8 mouse cellular contexts compared by ENCODE assay signal in genomic region chr5:137787151-137787928, GRCm38 (mm10). TPM values are rescaled to one million over a fixed set of nuclear protein-coding genes. Genes with fewer than 3 reads are reported as not detected.
A peak's percentile ranks its signal among the peaks of the same experiment; 100 is the strongest.
DNase-seq lines count a peak whose midpoint lies in the region; ATAC-seq lines count a peak whose summit lies in the region.

Gene Mepce (minus strand): TSS chr5:137787655.
Gene Zcwpw1 (plus strand): TSS chr5:137787798.

- H3K27ac ChIP-seq in heart, embryonic 13.5 days (replicated peaks), result peak within 1 kb of the TSS; percentile 98
- peak within 1 kb of the TSS; percentile 99 for H3K27ac ChIP-seq in liver, embryonic 12.5 days
- H3K27ac ChIP-seq in stomach, embryonic 15.5 days, result peak within 1 kb of the TSS; percentile 100

- peak within 1 kb of the TSS; percentile 98 for H3K9ac ChIP-seq in heart, embryonic 13.5 days
- peak within 1 kb of the TSS; percentile 91 for H3K9ac ChIP-seq in liver, embryonic 12.5 days
- peak within 1 kb of the TSS; percentile 95 for H3K9ac ChIP-seq in stomach, embryonic 15.5 days

- H3K4me2 ChIP-seq in heart, embryonic 13.5 days, result peak within 1 kb of the TSS; percentile 97
- peak within 1 kb of the TSS; percentile 98 for H3K4me2 ChIP-seq in liver, embryonic 12.5 days
- H3K4me2 ChIP-seq in stomach, embryonic 15.5 days, result peak within 1 kb of the TSS; percentile 89

- peaks cover 36% of the 10 kb centered on the region for H3K4me1 ChIP-seq in heart, embryonic 13.5 days
- peaks cover 39% of the 10 kb centered on the region for H3K4me1 ChIP-seq in liver, embryonic 12.5 days
- peaks cover 28% of the 10 kb centered on the region for H3K4me1 ChIP-seq in stomach, embryonic 15.5 days

- peak; percentile 98 for DNase-seq in CD4-positive helper T cell, adult 2 months (ENCODE audit: low read depth, low spot score)
- peak; percentile 90 for DNase-seq in brain, embryonic 18.5 days (ENCODE audit: low read depth, low spot score)
- DNase-seq in kidney, postnatal 10 days, result peak; percentile 96
- DNase-seq in natural killer cell, adult 2 months (ENCODE audit: low spot score in 2 of 2), result peak; percentile 91 to 94

- no peaks in the 10 kb centered on the region for H3K9me3 ChIP-seq in heart, embryonic 13.5 days
- no peaks in the 10 kb centered on the region for H3K9me3 ChIP-seq in liver, embryonic 12.5 days (replicated peaks)
- H3K9me3 ChIP-seq in stomach, embryonic 15.5 days, result no peaks in the 10 kb centered on the region

- no peaks in the 10 kb centered on the region for H3K27me3 ChIP-seq in heart, embryonic 13.5 days (replicated peaks)
- H3K27me3 ChIP-seq in liver, embryonic 12.5 days (replicated peaks), result peaks cover 4% of the 10 kb centered on the region; the same call in 1 of the 2 replicates
- no peaks in the 10 kb centered on the region for H3K27me3 ChIP-seq in stomach, embryonic 15.5 days (replicated peaks)

- ATAC-seq in erythroid progenitor cell, adult 5-6 weeks (replicated peaks; ENCODE audit: low FRiP score, poor library complexity, severe bottlenecking), result peak; percentile 64
- ATAC-seq in heart, embryonic 13.5 days (ENCODE audit: extremely low read depth, insufficient number of reproducible peaks, low FRiP score, low TSS enrichment), result peak; percentile 20; the same call in 1 of the 2 replicates
- ATAC-seq in liver, embryonic 12.5 days, result peak; percentile 74
- ATAC-seq in stomach, embryonic 15.5 days (ENCODE audit: insufficient read depth, low FRiP score, low read depth), result peak; percentile 51

- peak within 1 kb of the TSS; percentile 90 for H3K4me3 ChIP-seq in heart, embryonic 13.5 days
- H3K4me3 ChIP-seq in liver, embryonic 12.5 days, result peak within 1 kb of the TSS; percentile 76
- peak within 1 kb of the TSS; percentile 93 for H3K4me3 ChIP-seq in stomach, embryonic 15.5 days (replicated peaks)

- WGBS in heart, embryonic 13.5 days, result under 1% methylated on average over 48 of the region's 48 CpGs
- 1% methylated on average over 48 of the region's 48 CpGs for WGBS in liver, embryonic 12.5 days (ENCODE audit: insufficient replicate concordance)
- WGBS in stomach, embryonic 15.5 days, result under 1% methylated on average over 48 of the region's 48 CpGs

- peaks cover 27% of the 10 kb centered on the region for H3K36me3 ChIP-seq in heart, embryonic 13.5 days
- H3K36me3 ChIP-seq in liver, embryonic 12.5 days, result peaks cover 28% of the 10 kb centered on the region
- peaks cover 11% of the 10 kb centered on the region for H3K36me3 ChIP-seq in stomach, embryonic 15.5 days

RNA-seq across cellular contexts. Expression of gene Mepce, which starts in this region (rescaled TPM):
- 45.4 and 50.7 TPM in 2 replicates for total RNA-seq in erythroid progenitor cell, adult 5-6 weeks (2015; ENCODE audit: low replicate concordance)
- total RNA-seq in erythroid progenitor cell, adult 5-6 weeks (2017; ENCODE audit: low replicate concordance), result 8.9 and 22.3 TPM in 2 replicates
- 6.2 and 8.5 TPM in 2 replicates for polyA plus RNA-seq in heart, embryonic 13.5 days (2015; fragmentation: Nextera tagmentation; extraction: Ambion mirVana)
- 9.0 and 9.2 TPM in 2 replicates for polyA plus RNA-seq in liver, embryonic 12.5 days (2016; fragmentation: Nextera tagmentation; extraction: Ambion mirVana)
- 7.5 and 10.4 TPM in 2 replicates for polyA plus RNA-seq in stomach, embryonic 15.5 days (2015; fragmentation: Nextera tagmentation; extraction: Ambion mirVana)

RNA-seq across cellular contexts. Expression of gene Zcwpw1, which starts in this region (rescaled TPM):
- 9.7 and 15.5 TPM in 2 replicates for total RNA-seq in erythroid progenitor cell, adult 5-6 weeks (2015; ENCODE audit: low replicate concordance)
- 18.1 and 35.3 TPM in 2 replicates for total RNA-seq in erythroid progenitor cell, adult 5-6 weeks (2017; ENCODE audit: low replicate concordance)
- 7.6 and 7.7 TPM in 2 replicates for polyA plus RNA-seq in heart, embryonic 13.5 days (2015; fragmentation: Nextera tagmentation; extraction: Ambion mirVana)
- 6.9 and 7.5 TPM in 2 replicates for polyA plus RNA-seq in liver, embryonic 12.5 days (2016; fragmentation: Nextera tagmentation; extraction: Ambion mirVana)
- 18.3 and 20.5 TPM in 2 replicates for polyA plus RNA-seq in stomach, embryonic 15.5 days (2015; fragmentation: Nextera tagmentation; extraction: Ambion mirVana)

Comparison
In these comparisons a context has a peak if more than half of its experiments do, and no peak if none do; other contexts are left out.
1. Peak in every context shown above with its lines: DNase-seq, ATAC-seq, H3K4me3 ChIP-seq and H3K27ac ChIP-seq.
2. ATAC-seq: peak in every context shown above with its lines; median percentile 74 in liver, embryonic 12.5 days; 64 in erythroid progenitor cell, adult 5-6 weeks; 51 in stomach, embryonic 15.5 days; 20 in heart, embryonic 13.5 days.